Comparison of ENCODE assay signal across 8 mouse cellular contexts in the genomic region with DNA sequence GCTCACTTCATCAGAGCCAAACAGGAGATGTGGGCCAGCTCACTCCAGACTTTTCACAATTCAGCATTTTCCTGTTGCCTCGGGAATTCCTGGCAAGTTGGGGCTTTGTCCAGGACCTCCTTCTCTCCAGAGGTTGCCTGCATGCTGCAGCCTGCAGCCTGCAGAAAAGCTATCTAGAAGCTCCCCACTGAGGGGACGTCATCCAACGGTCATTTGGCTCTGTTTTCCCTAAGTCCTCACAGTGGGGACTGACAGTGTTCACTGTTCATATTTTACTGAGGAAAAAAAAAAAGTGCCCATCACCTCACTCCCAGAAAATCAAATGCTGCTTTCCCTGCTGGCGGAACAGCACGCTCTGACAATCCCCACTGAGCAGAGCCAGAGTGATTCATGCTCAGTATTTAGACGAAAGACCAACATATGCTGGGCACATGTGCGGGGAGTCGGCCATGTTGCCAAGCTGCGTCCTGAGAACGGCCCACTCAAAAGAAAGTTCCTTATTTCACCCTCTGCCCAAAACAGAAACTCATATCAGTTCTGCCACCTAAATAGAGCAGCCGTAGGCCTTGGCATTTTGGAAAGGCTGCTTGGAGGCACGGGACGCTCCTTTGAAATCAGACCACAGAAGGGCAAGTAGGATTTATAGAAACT.
A peak's percentile ranks its signal among the peaks of the same experiment; 100 is the strongest.
DNase-seq lines count a peak whose midpoint lies in the region; ATAC-seq lines count a peak whose summit lies in the region.

No protein-coding gene starts in this region.

- peak; percentile 47; the same call in 1 of the 2 replicates for ATAC-seq in cerebellum, adult (ENCODE audit: insufficient number of reproducible peaks, low FRiP score, low TSS enrichment)
- ATAC-seq in forebrain, embryonic 11.5 days (replicated peaks; ENCODE audit: low FRiP score): no peak
- ATAC-seq in hindbrain, embryonic 16.5 days: peak; percentile 59
- no peak for ATAC-seq in intestine, embryonic 15.5 days

- peaks cover 6% of the 10 kb centered on the region; the same call in 1 of the 2 replicates for H3K4me1 ChIP-seq in forebrain, embryonic 11.5 days (replicated peaks; ENCODE audit: control insufficient read depth, insufficient read depth, low read length)
- peaks cover 12% of the 10 kb centered on the region; the same call in 1 of the 2 replicates for H3K4me1 ChIP-seq in hindbrain, embryonic 16.5 days (ENCODE audit: control insufficient read depth, insufficient read depth, low read depth, low read length)
- H3K4me1 ChIP-seq in intestine, embryonic 15.5 days (replicated peaks): peaks cover 23% of the 10 kb centered on the region

- H3K9me3 ChIP-seq in forebrain, embryonic 11.5 days (ENCODE audit: control insufficient read depth, low read length): no peaks in the 10 kb centered on the region
- H3K9me3 ChIP-seq in hindbrain, embryonic 16.5 days (ENCODE audit: control insufficient read depth, low read length): no peaks in the 10 kb centered on the region
- no peaks in the 10 kb centered on the region for H3K9me3 ChIP-seq in intestine, embryonic 15.5 days

- no peak overlapping the region for H3K4me2 ChIP-seq in forebrain, embryonic 11.5 days (ENCODE audit: low read depth, low read length, severe bottlenecking)
- no peak overlapping the region for H3K4me2 ChIP-seq in hindbrain, embryonic 16.5 days (ENCODE audit: low read length)
- no peak overlapping the region for H3K4me2 ChIP-seq in intestine, embryonic 15.5 days (replicated peaks)

- H3K36me3 ChIP-seq in forebrain, embryonic 11.5 days (ENCODE audit: control insufficient read depth, insufficient read depth, low read length): no peaks in the 10 kb centered on the region
- H3K36me3 ChIP-seq in hindbrain, embryonic 16.5 days (ENCODE audit: control insufficient read depth, insufficient read depth, low read length): no peaks in the 10 kb centered on the region
- no peaks in the 10 kb centered on the region for H3K36me3 ChIP-seq in intestine, embryonic 15.5 days

- no peak overlapping the region for H3K4me3 ChIP-seq in forebrain, embryonic 11.5 days (ENCODE audit: low read depth, low read length)
- no peak overlapping the region for H3K4me3 ChIP-seq in hindbrain, embryonic 16.5 days (ENCODE audit: low read length)
- H3K4me3 ChIP-seq in intestine, embryonic 15.5 days (replicated peaks): no peak overlapping the region

- no peaks in the 10 kb centered on the region for H3K27me3 ChIP-seq in forebrain, embryonic 11.5 days (ENCODE audit: control insufficient read depth, insufficient read depth, low read length)
- H3K27me3 ChIP-seq in hindbrain, embryonic 16.5 days (replicated peaks; ENCODE audit: control insufficient read depth, insufficient read depth, low read length): no peaks in the 10 kb centered on the region
- no peaks in the 10 kb centered on the region for H3K27me3 ChIP-seq in intestine, embryonic 15.5 days (replicated peaks)

- WGBS in forebrain, embryonic 11.5 days: 62% methylated on average over 13 of the region's 13 CpGs
- WGBS in hindbrain, embryonic 16.5 days: 33% methylated on average over 13 of the region's 13 CpGs
- 78% methylated on average over 13 of the region's 13 CpGs for WGBS in intestine, embryonic 15.5 days

- no peak overlapping the region for H3K27ac ChIP-seq in forebrain, embryonic 11.5 days (ENCODE audit: low read depth, low read length)
- no peak overlapping the region; the same call in 1 of the 2 replicates for H3K27ac ChIP-seq in hindbrain, embryonic 16.5 days (ENCODE audit: low read depth, low read length)
- no peak overlapping the region for H3K27ac ChIP-seq in intestine, embryonic 15.5 days

- H3K9ac ChIP-seq in forebrain, embryonic 11.5 days (ENCODE audit: low read length): peak overlapping the region; percentile 12
- no peak overlapping the region for H3K9ac ChIP-seq in hindbrain, embryonic 16.5 days (ENCODE audit: low read depth, low read length)
- no peak overlapping the region for H3K9ac ChIP-seq in intestine, embryonic 15.5 days

- DNase-seq in cerebellum, adult 11 months: no peak
- peak; percentile 43 to 46 for DNase-seq in adrenal gland, postnatal 36 days
- DNase-seq in forebrain, embryonic 11.5 days (ENCODE audit: low spot score): no peak
- DNase-seq in mesoderm, embryonic 11.5 days (ENCODE audit: low read depth, low spot score): peak; percentile 75
- DNase-seq in adipocyte (ENCODE audit: low spot score): no peak

Comparison
In these comparisons a context has a peak if more than half of its experiments do, and no peak if none do; other contexts are left out.
1. ATAC-seq: peak in cerebellum, adult (single experiment) and hindbrain, embryonic 16.5 days (single experiment); none in forebrain, embryonic 11.5 days (single experiment) and intestine, embryonic 15.5 days (single experiment).
2. DNase-seq: peak in adrenal gland, postnatal 36 days (2 of 2) and mesoderm, embryonic 11.5 days (single experiment); none in cerebellum, adult 11 months (single experiment), forebrain, embryonic 11.5 days (single experiment) and adipocyte (single experiment).